Mouse (Mus musculus): ENCODE results near the gene Hmgb1. TPM values are rescaled to one million over a fixed set of nuclear protein-coding genes. Genes with fewer than 3 reads are reported as not detected.
"Not testable (repeated sequence)": the region's sequence is repeated elsewhere in the genome, so short reads cannot be mapped to it uniquely, and the experiment has no call there.

The Hmgb1 gene
- polyA plus RNA-seq, 1 experiment from 2014 or later, result 682 TPM

DNA sequence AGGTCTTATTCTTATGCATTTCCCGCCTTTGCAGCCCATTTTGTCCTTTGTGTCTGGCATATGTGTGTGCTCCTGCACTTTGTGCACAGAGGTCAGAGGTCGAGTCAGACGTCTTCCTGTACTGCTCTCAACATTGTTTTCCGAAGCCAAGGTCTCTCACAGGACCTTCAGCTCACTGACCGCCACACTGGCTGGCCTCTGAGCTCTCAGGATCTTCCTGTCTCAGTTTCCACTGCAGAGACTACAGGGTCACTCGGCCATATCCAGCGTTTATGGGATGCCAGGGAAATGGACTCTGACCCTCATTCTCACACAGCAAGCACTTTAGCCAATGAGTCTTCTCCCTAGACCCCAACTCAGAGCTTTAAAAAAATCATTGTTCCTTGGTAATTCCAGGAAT is 19.4 kb downstream of the Hmgb1 start:
- peak; percentile 65 for ATAC-seq
- Histone ChIP-seq H3K36me3 (no peaks in the 10 kb centered on the region), H3K4me3 (no peak overlapping the region), H3K9ac (no peak overlapping the region), H3K9me3 (replicated peaks) (no peaks in the 10 kb centered on the region), H3K4me1 (no peaks in the 10 kb centered on the region), H3K4me2 (no peak overlapping the region), H3K27ac (no peak overlapping the region), H3K27me3 (replicated peaks) (no peaks in the 10 kb centered on the region)
- WGBS (ENCODE audit: insufficient replicate concordance), result 44% methylated on average over 7 of the region's 7 CpGs

DNA sequence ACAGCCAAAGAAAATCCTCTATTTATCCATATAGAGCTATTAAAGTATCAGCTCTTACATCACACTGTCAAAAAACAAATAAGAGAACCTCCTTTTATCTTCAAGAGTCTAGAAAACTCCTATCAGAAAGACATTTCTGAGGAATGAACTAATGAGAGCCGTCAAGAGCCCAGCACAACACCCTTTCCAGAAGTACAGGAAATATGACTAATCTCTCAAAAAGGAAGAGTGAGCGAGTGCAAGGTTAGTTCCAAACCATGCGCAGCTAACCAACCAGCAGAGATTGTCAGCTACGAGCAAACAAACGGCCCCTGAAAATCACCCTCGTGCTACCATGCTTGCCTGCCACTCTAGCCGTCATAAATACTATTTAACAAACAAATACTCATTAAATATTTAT is 21.4 kb downstream of the Hmgb1 start:
- H3K4me1 ChIP-seq, result no peaks in the 10 kb centered on the region
- WGBS (ENCODE audit: insufficient replicate concordance), result 30% methylated on average over 7 of the region's 7 CpGs

GRCm38 (mm10) chr5:149160469-149160868 is 23.8 kb downstream of the Hmgb1 start:
- Histone ChIP-seq H3K4me1 (no peaks in the 10 kb centered on the region), H3K4me3 (no peak overlapping the region), H3K9me3 (replicated peaks) (no peaks in the 10 kb centered on the region), H3K4me2 (no peak overlapping the region), H3K9ac (no peak overlapping the region), H3K27me3 (replicated peaks) (no peaks in the 10 kb centered on the region), H3K36me3 (no peaks in the 10 kb centered on the region), H3K27ac (no peak overlapping the region)
- ATAC-seq, result no peak
- WGBS (ENCODE audit: insufficient replicate concordance), result 60% methylated on average over 4 of the region's 4 CpGs

More for the DNA sequence above, 21.4 kb downstream of the Hmgb1 start:
- no peak overlapping the region for H3K4me3 ChIP-seq
- no peaks in the 10 kb centered on the region for H3K9me3 ChIP-seq (replicated peaks)
- no peak for ATAC-seq
- no peaks in the 10 kb centered on the region for H3K27me3 ChIP-seq (replicated peaks)
- no peak overlapping the region for H3K9ac ChIP-seq
- no peak overlapping the region for H3K27ac ChIP-seq
- H3K4me2 ChIP-seq, result no peak overlapping the region
- H3K36me3 ChIP-seq, result no peaks in the 10 kb centered on the region

- Histone ChIP-seq H3K4me2 (no peak overlapping the region), H3K27me3 (replicated peaks) (no peaks in the 10 kb centered on the region), H3K4me3 (no peak overlapping the region), H3K9me3 (replicated peaks) (no peaks in the 10 kb centered on the region), H3K27ac (no peak overlapping the region), H3K4me1 (no peaks in the 10 kb centered on the region), H3K9ac (no peak overlapping the region), H3K36me3 (no peaks in the 10 kb centered on the region)
- WGBS (ENCODE audit: insufficient replicate concordance), result 81% methylated on average over 6 of the region's 6 CpGs
- ATAC-seq, result no peak
These were observed 25.3 kb downstream of the Hmgb1 start for GRCm38 (mm10) chr5:149159021-149159420.

GRCm38 (mm10) chr5:149156886-149157563 is 27.3 kb downstream of the Hmgb1 start:
- WGBS (ENCODE audit: insufficient replicate concordance), result 79% methylated on average over 18 of the region's 18 CpGs

DNA sequence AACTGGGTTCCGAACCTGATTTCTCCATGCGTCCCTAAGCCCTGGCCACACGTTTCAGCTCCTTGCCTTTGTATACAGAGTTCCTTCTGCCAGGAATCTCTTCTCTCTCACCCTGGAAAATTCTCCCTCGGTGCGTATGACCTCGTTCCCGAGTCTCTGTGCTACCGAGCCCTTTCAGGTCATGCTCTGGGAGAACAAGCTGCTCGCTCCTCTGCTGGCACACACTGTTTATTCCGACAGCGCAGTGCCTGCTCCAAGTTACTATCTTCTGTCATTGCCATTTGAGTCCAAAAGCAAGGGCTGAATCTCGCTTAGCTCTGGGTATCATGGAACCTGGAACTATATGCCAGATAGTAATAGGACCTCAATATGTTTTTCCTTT is 31.5 kb downstream of the Hmgb1 start:
- ATAC-seq, result no peak
- H3K9me3 ChIP-seq (replicated peaks), result no peaks in the 10 kb centered on the region
- 73% methylated on average over 12 of the region's 12 CpGs for WGBS (ENCODE audit: insufficient replicate concordance)
- H3K4me1 ChIP-seq, result peaks cover 13% of the 10 kb centered on the region
- no peak overlapping the region for H3K4me2 ChIP-seq
- H3K27me3 ChIP-seq (replicated peaks), result no peaks in the 10 kb centered on the region
- no peak overlapping the region for H3K4me3 ChIP-seq
- no peak overlapping the region for H3K9ac ChIP-seq
- H3K36me3 ChIP-seq, result no peaks in the 10 kb centered on the region
- H3K27ac ChIP-seq, result no peak overlapping the region

More at GRCm38 (mm10) chr5:149156886-149157563, 27.3 kb downstream of the Hmgb1 start:
- Histone ChIP-seq H3K27ac (no peak overlapping the region), H3K4me2 (no peak overlapping the region), H3K4me3 (no peak overlapping the region), H3K9ac (no peak overlapping the region), H3K27me3 (replicated peaks) (no peaks in the 10 kb centered on the region), H3K9me3 (replicated peaks) (no peaks in the 10 kb centered on the region), H3K4me1 (no peaks in the 10 kb centered on the region), H3K36me3 (no peaks in the 10 kb centered on the region)
- ATAC-seq, result no peak

DNA sequence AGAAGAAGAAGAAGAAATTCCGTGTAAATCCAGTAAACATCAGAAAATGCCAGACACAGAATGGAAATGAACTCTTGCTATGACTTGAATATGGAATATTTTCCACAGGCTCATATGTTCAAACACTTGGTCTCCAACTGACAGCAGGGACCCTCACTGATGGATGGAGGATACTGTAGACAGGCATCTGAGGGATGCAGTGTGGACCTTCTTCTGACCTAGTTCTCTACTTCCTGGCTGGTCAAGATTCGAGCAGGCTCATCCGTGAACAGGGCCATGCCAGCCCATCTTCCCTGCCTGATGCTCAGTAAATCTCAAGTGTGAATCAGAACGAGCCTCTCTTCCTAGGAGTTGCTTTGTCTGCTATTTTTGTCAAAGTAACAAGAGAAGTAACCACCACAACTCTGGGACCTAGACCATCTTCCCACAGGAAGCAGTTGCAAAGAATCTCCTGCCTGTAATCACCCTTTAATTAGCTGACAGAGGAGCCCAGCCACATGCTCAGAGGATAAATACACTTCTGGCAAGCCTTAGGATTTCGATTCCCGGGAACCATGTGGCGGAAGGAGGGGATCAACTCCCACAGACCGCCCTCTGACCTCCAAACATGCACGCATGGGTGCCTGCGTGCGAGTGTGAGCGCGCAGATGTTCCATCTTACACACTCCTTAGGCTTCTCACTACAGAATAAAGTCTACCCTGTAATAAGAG is 32.1 kb downstream of the Hmgb1 start:
- H3K9ac ChIP-seq, result no peak overlapping the region
- no peak overlapping the region for H3K4me3 ChIP-seq
- H3K4me1 ChIP-seq, result peaks cover 18% of the 10 kb centered on the region
- ATAC-seq, result no peak
- no peak overlapping the region for H3K27ac ChIP-seq
- no peaks in the 10 kb centered on the region for H3K27me3 ChIP-seq (replicated peaks)
- H3K9me3 ChIP-seq (replicated peaks), result no peaks in the 10 kb centered on the region
- H3K4me2 ChIP-seq, result no peak overlapping the region
- H3K36me3 ChIP-seq, result no peaks in the 10 kb centered on the region
- WGBS (ENCODE audit: insufficient replicate concordance), result 57% methylated on average over 13 of the region's 13 CpGs

GRCm38 (mm10) chr5:149150882-149151281 is 33.4 kb downstream of the Hmgb1 start:
- no peak overlapping the region for H3K9ac ChIP-seq
- H3K4me2 ChIP-seq, result no peak overlapping the region
- H3K4me1 ChIP-seq, result peaks cover 28% of the 10 kb centered on the region
- H3K27me3 ChIP-seq (replicated peaks), result no peaks in the 10 kb centered on the region
- H3K9me3 ChIP-seq (replicated peaks), result no peaks in the 10 kb centered on the region
- H3K27ac ChIP-seq, result no peak overlapping the region
- H3K36me3 ChIP-seq, result no peaks in the 10 kb centered on the region
- H3K4me3 ChIP-seq, result no peak overlapping the region
- peak; percentile 71; the same call in 1 of the 2 replicates for ATAC-seq
- 78% methylated on average over 3 of the region's 3 CpGs for WGBS (ENCODE audit: insufficient replicate concordance)

DNA sequence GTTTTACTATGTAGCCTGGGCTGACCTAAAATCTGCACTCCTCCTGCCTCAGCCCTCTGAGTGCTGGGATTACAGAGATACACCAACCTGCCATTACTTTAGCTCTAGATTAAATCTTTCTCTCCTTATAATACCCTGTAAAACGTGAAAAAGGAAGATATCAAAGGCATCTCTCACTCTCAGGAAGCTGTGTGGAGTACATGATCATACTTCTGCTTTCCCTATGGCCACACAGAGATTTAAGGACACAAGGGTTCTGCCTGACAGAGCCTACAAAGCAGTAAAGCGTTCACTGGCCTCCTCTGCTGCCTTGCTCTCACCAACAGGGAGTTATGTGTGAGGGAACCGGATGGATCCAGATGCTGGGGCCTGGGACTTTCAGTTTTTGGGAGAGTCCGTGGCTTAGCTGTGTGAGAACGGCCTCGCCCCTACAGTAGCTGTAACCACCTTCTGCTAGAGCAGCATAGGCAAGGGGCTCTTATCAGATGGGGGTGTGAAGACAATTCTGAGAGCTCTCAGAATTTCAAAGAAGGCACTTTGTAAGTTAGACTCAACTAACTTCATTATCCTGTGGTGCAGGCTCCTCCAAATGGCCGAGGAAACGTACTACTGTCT is 36.8 kb downstream of the Hmgb1 start:
- no peak overlapping the region for H3K4me3 ChIP-seq
- no peaks in the 10 kb centered on the region for H3K9me3 ChIP-seq (replicated peaks)
- ATAC-seq, result peak; percentile 57

DNA sequence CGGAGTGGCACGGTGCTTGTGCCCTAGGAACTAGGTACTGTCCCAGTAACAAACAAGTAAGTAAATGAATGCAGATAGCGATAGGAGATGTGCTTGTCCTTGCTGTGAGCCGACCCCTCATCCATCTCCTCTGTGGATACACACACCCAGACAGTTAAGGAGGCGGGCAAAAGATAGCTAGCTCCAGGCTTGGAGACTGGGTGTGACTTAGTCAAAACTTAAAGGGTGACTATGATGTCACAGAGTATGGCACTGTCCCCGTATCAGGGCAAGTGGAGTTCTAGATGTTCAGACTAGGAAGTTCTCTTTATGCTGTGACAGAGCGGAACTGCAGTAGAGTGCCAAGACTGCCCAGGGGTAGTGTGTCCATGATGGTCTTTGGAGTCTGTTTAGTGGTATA is 37.6 kb downstream of the Hmgb1 start:
- Histone ChIP-seq H3K9me3 (replicated peaks) (no peaks in the 10 kb centered on the region), H3K4me2 (no peak overlapping the region), H3K27me3 (replicated peaks) (no peaks in the 10 kb centered on the region), H3K4me1 (peaks cover 28% of the 10 kb centered on the region), H3K36me3 (no peaks in the 10 kb centered on the region), H3K9ac (no peak overlapping the region), H3K4me3 (no peak overlapping the region), H3K27ac (no peak overlapping the region)
- WGBS (ENCODE audit: insufficient replicate concordance), result 66% methylated on average over 7 of the region's 7 CpGs
- peak; percentile 72; the same call in 1 of the 2 replicates for ATAC-seq

More for the DNA sequence above, 36.8 kb downstream of the Hmgb1 start:
- no peaks in the 10 kb centered on the region for H3K36me3 ChIP-seq
- no peaks in the 10 kb centered on the region for H3K27me3 ChIP-seq (replicated peaks)
- H3K27ac ChIP-seq, result no peak overlapping the region
- no peak overlapping the region for H3K9ac ChIP-seq
- 0 out of 2 replicates have a peak overlapping the region, but pooled peaks have one; percentile 16 for H3K4me2 ChIP-seq
- peaks cover 28% of the 10 kb centered on the region for H3K4me1 ChIP-seq
- WGBS (ENCODE audit: insufficient replicate concordance), result 39% methylated on average over 8 of the region's 8 CpGs

GRCm38 (mm10) chr5:149143766-149144375 is 40.4 kb downstream of the Hmgb1 start:
- no peaks in the 10 kb centered on the region for H3K9me3 ChIP-seq (replicated peaks)
- no peak overlapping the region for H3K4me3 ChIP-seq
- H3K4me1 ChIP-seq, result peaks cover 17% of the 10 kb centered on the region
- H3K36me3 ChIP-seq, result no peaks in the 10 kb centered on the region
- H3K4me2 ChIP-seq, result no peak overlapping the region
- no peak for ATAC-seq
- no peak overlapping the region for H3K27ac ChIP-seq
- no peak overlapping the region for H3K9ac ChIP-seq
- 80% methylated on average over 25 of the region's 25 CpGs for WGBS (ENCODE audit: insufficient replicate concordance)
- no peaks in the 10 kb centered on the region for H3K27me3 ChIP-seq (replicated peaks)

GRCm38 (mm10) chr5:149141155-149141554 is 43.1 kb downstream of the Hmgb1 start:
- not testable (repeated sequence) for H3K27ac ChIP-seq; ATAC-seq; H3K9me3 ChIP-seq (replicated peaks); H3K36me3 ChIP-seq; H3K4me2 ChIP-seq; H3K27me3 ChIP-seq (replicated peaks); H3K9ac ChIP-seq; H3K4me3 ChIP-seq
- WGBS (ENCODE audit: insufficient replicate concordance), result 75% methylated on average over 1 of the region's 1 CpGs
- peaks cover 16% of the 10 kb centered on the region for H3K4me1 ChIP-seq

Measured in liver, embryonic 12.5 days (tissue).